Mouse (Mus musculus) cerebellum, postnatal 14 days (tissue): ENCODE results near the gene Pard3.

Experiments
- DNase-seq, 2 experiments: peaks; one replicate each; pipeline ENCODE4 v3.0.0; 2021; ENCODE audit warnings: mixed read lengths in 2 of 2

Pard3 gene

GRCm38 (mm10) chr8:127361796-127362195 lies 298.1 kb downstream of the Pard3 start:
- DNase-seq: no peak

GRCm38 (mm10) chr8:127368347-127368746 lies 304.7 kb downstream of the Pard3 start:
- no peak for DNase-seq

GRCm38 (mm10) chr8:127371326-127371949 lies 307.7 kb downstream of the Pard3 start:
- DNase-seq: no peak

GRCm38 (mm10) chr8:127377775-127378174 lies 314.1 kb downstream of the Pard3 start:
- no peak for DNase-seq

GRCm38 (mm10) chr8:127378994-127379858 lies 315.5 kb downstream of the Pard3 start:
- DNase-seq: peak; percentile 60 to 74

- DNase-seq: no peak
Measured at GRCm38 (mm10) chr8:127381259-127381658, 317.6 kb downstream of the Pard3 start.

GRCm38 (mm10) chr8:127392700-127393099 lies 329.0 kb downstream of the Pard3 start:
- no peak for DNase-seq

- DNase-seq: no peak
Measured at GRCm38 (mm10) chr8:127395488-127395887, 331.8 kb downstream of the Pard3 start.

- DNase-seq: no peak
Measured at GRCm38 (mm10) chr8:127405815-127406214, 342.1 kb downstream of the Pard3 start.

- DNase-seq: no peak
Measured at GRCm38 (mm10) chr8:127410606-127411005, 346.9 kb downstream of the Pard3 start.

- no peak for DNase-seq
Measured at GRCm38 (mm10) chr8:127411190-127411848, 347.6 kb downstream of the Pard3 start.

GRCm38 (mm10) chr8:127423021-127423420 lies 359.3 kb downstream of the Pard3 start:
- no peak for DNase-seq

- peak; percentile 7 to 45 for DNase-seq
Measured at GRCm38 (mm10) chr8:127424211-127424916, 360.7 kb downstream of the Pard3 start.

- no peak for DNase-seq
Measured at GRCm38 (mm10) chr8:127426857-127427256, 363.2 kb downstream of the Pard3 start.

- DNase-seq: no peak
Measured at GRCm38 (mm10) chr8:127428004-127428403, 364.3 kb downstream of the Pard3 start.

GRCm38 (mm10) chr8:127431236-127431635 lies 367.5 kb downstream of the Pard3 start:
- no peak for DNase-seq

- DNase-seq: no peak
Measured at GRCm38 (mm10) chr8:127435975-127436374, 372.3 kb downstream of the Pard3 start.

- no peak for DNase-seq
Measured at GRCm38 (mm10) chr8:127437613-127438235, 374.0 kb downstream of the Pard3 start.

GRCm38 (mm10) chr8:127438625-127439391 lies 375.1 kb downstream of the Pard3 start:
- peak in 1 of 2 experiments; percentile 6 for DNase-seq

- peak; percentile 12 to 20 for DNase-seq
Measured at GRCm38 (mm10) chr8:127439392-127440160, 375.9 kb downstream of the Pard3 start.
